In genomic region chr16:30008451-30009357, GRCm38 (mm10) we compare ENCODE assay signal across 8 mouse cellular contexts. TPM values are rescaled to one million over a fixed set of nuclear protein-coding genes. Genes with fewer than 3 reads are reported as not detected.
DNase-seq lines count a peak whose midpoint lies in the region; ATAC-seq and TF ChIP-seq lines count a peak whose summit lies in the region.

No protein-coding gene starts in this region.

- DNase-seq in CH12.LX (ENCODE audit: extremely low read depth): no peak
- DNase-seq in heart, postnatal 14 days: peak; percentile 94 to 95
- DNase-seq in layer of hippocampus, adult 2 months (ENCODE audit: low spot score in 2 of 2): peak; percentile 67 to 76
- peak; percentile 97 for DNase-seq in lung, embryonic 14.5 days
- peak; percentile 74 for DNase-seq in ovary, postnatal 10 days (ENCODE audit: low spot score)
- DNase-seq in thymus, postnatal 14 days: peak; percentile 75

- dilution Hi-C loops in CH12.LX (cut with MboI; ENCODE audit: extremely low pct_ligation_motif_present, extremely low pct_unique_long_range_greater_than_20kb, low sequenced_read_pairs): no loop called here

- 1% methylated on average over 56 of the region's 62 CpGs for WGBS in forebrain, embryonic 15.5 days
- under 1% methylated on average over 61 of the region's 62 CpGs for WGBS in lung, embryonic 14.5 days

- peaks cover 14 to 22% of the 10 kb centered on the region in 2 experiments for H3K4me1 ChIP-seq in CH12.LX (ENCODE audit: control insufficient read depth in 1 of 2, insufficient read depth in 2 of 2)
- peaks cover 17% of the 10 kb centered on the region for H3K4me1 ChIP-seq in forebrain, embryonic 15.5 days
- peaks cover 15% of the 10 kb centered on the region for H3K4me1 ChIP-seq in lung, embryonic 14.5 days (ENCODE audit: insufficient read depth)

- H3K4me2 ChIP-seq in CH12.LX (ENCODE audit: insufficient read depth, low read depth, poor library complexity, severe bottlenecking): peak overlapping the region; percentile 89
- peak overlapping the region; percentile 92 for H3K4me2 ChIP-seq in forebrain, embryonic 15.5 days (replicated peaks)
- H3K4me2 ChIP-seq in lung, embryonic 14.5 days: peak overlapping the region; percentile 92

- H3K9ac ChIP-seq in CH12.LX (ENCODE audit: insufficient read depth, low read depth): peak overlapping the region; percentile 59
- peak overlapping the region; percentile 45 for H3K9ac ChIP-seq in forebrain, embryonic 15.5 days (replicated peaks)
- H3K9ac ChIP-seq in lung, embryonic 14.5 days: peak overlapping the region; percentile 59

- H3K36me3 ChIP-seq in CH12.LX (replicated peaks in 1 of 2; ENCODE audit: control insufficient read depth in 1 of 2, insufficient read depth in 1 of 2, low read length in 1 of 2): no peaks in the 10 kb centered on the region
- H3K36me3 ChIP-seq in forebrain, embryonic 15.5 days: no peaks in the 10 kb centered on the region
- H3K36me3 ChIP-seq in lung, embryonic 14.5 days (ENCODE audit: insufficient read depth): no peaks in the 10 kb centered on the region

- H3K27me3 ChIP-seq in CH12.LX (replicated peaks): peaks cover 65% of the 10 kb centered on the region
- no peaks in the 10 kb centered on the region for H3K27me3 ChIP-seq in forebrain, embryonic 15.5 days
- no peaks in the 10 kb centered on the region for H3K27me3 ChIP-seq in lung, embryonic 14.5 days (ENCODE audit: insufficient read depth, low read length)

- H3K79me2 ChIP-seq in CH12.LX (replicated peaks; ENCODE audit: control insufficient read depth, extremely low read depth, insufficient read depth, poor library complexity, severe bottlenecking): no peaks in the 10 kb centered on the region

- no peak for TF ChIP-seq EP300 in CH12.LX (IDR thresholded peaks at IDR 0.05; ENCODE audit: low read length)

- peak; percentile 71 for ATAC-seq in cerebellum, adult (ENCODE audit: insufficient number of reproducible peaks, low FRiP score, low TSS enrichment)
- ATAC-seq in forebrain, embryonic 15.5 days (replicated peaks): peak; percentile 97
- ATAC-seq in lung, embryonic 14.5 days (ENCODE audit: insufficient read depth): peak; percentile 96

- intact Hi-C loops in heart, postnatal 14 days (cut with DNase I): loop anchor here (1.0 to 5.0 kb wide), 6 partner anchors 57 to 274 kb away; no protein-coding TSS in a partner anchor

- no peak for TF ChIP-seq RAD21 in CH12.LX (IDR thresholded peaks at IDR 0.05; ENCODE audit: low read depth, low read length)

- H3K4me3 ChIP-seq in CH12.LX (replicated peaks in 1 of 3; ENCODE audit: low read depth in 2 of 3, low read length in 2 of 3, poor library complexity in 1 of 3): peak overlapping the region; percentile 42 to 68 (median 52)
- peak overlapping the region; percentile 45 for H3K4me3 ChIP-seq in forebrain, embryonic 15.5 days
- peak overlapping the region; percentile 60 for H3K4me3 ChIP-seq in layer of hippocampus, adult 2 months
- H3K4me3 ChIP-seq in lung, embryonic 14.5 days (ENCODE audit: low read depth, low read length): peak overlapping the region; percentile 43

- peak; percentile 40; the same call in 1 of the 2 replicates for TF ChIP-seq POLR2A in CH12.LX (IDR thresholded peaks at IDR 0.05; ENCODE audit: low read depth, low read length)

- H3K9me3 ChIP-seq in CH12.LX (replicated peaks; ENCODE audit: low read length): peaks cover 20% of the 10 kb centered on the region
- H3K9me3 ChIP-seq in forebrain, embryonic 15.5 days: no peaks in the 10 kb centered on the region
- H3K9me3 ChIP-seq in lung, embryonic 14.5 days (ENCODE audit: low read depth, low read length): no peaks in the 10 kb centered on the region

- no peak; a peak in 1 of 4 replicates for TF ChIP-seq CTCF in CH12.LX (conservative IDR thresholded peaks at IDR 0.05 in 1 of 2, IDR thresholded peaks at IDR 0.05 in 1 of 2; ENCODE audit: low read depth in 2 of 2, low read length in 2 of 2)
- TF ChIP-seq CTCF in layer of hippocampus, adult 2 months (conservative IDR thresholded peaks at IDR 0.05): peak; percentile 74
- peak; percentile 69 for TF ChIP-seq CTCF in lung, embryonic 14.5 days (IDR thresholded peaks at IDR 0.05; ENCODE audit: low read depth)

- in situ Hi-C loops in CH12.LX (cut with MboI; ENCODE audit: low pct_ligation_motif_present, low pct_unique_long_range_greater_than_20kb, low sequenced_read_pairs): no loop called here

- peak overlapping the region; percentile 21 for H3K27ac ChIP-seq in CH12.LX (ENCODE audit: insufficient read depth, low read depth)
- peak overlapping the region; percentile 54 for H3K27ac ChIP-seq in forebrain, embryonic 15.5 days (replicated peaks)
- peak overlapping the region; percentile 91 for H3K27ac ChIP-seq in layer of hippocampus, adult 2 months
- H3K27ac ChIP-seq in lung, embryonic 14.5 days (ENCODE audit: low read depth): peak overlapping the region; percentile 95

TF ChIP-seq in CH12.LX, 34 proteins besides CTCF, POLR2A, EP300 and RAD21:
- TF ChIP-seq CHD2 (IDR thresholded peaks at IDR 0.05; ENCODE audit: low read length) (peak; percentile 65), USF1 (IDR thresholded peaks at IDR 0.05; ENCODE audit: low read depth, low read length) (peak; percentile 5; the same call in 1 of the 2 replicates), POLR2AphosphoS2 (IDR thresholded peaks at IDR 0.05; ENCODE audit: low read depth, low read length) (no peak), ELF1 (IDR thresholded peaks at IDR 0.05; ENCODE audit: low read depth, low read length) (peak; percentile 38; the same call in 1 of the 2 replicates), MXI1 (IDR thresholded peaks at IDR 0.05; ENCODE audit: low read depth, low read length) (peak; percentile 76), BHLHE40 (IDR thresholded peaks at IDR 0.05; ENCODE audit: low read depth, low read length) (peak; percentile 20), NELFE (IDR thresholded peaks at IDR 0.05; ENCODE audit: low read depth, low read length) (peak; percentile 41; the same call in 1 of the 2 replicates), MAX (IDR thresholded peaks at IDR 0.05; ENCODE audit: low read length) (peak; percentile 12; the same call in 1 of the 2 replicates), GABPA (IDR thresholded peaks at IDR 0.05; ENCODE audit: insufficient replicate concordance, low read depth, low read length) (no peak), MAZ (IDR thresholded peaks at IDR 0.05; ENCODE audit: low read depth, low read length) (peak; percentile 49; the same call in 1 of the 2 replicates)
TF ChIP-seq in CH12.LX: peak in this region for 8.

RNA-seq across cellular contexts. Expression of gene Hes1, which starts 55.5 kb away (rescaled TPM):
- total RNA-seq in CH12.LX (2012; rRNA removed) (3.4 and 3.6 TPM in 2 replicates), CH12.LX (2014; rRNA removed) (1.4 and 2.4 TPM in 2 replicates)
- polyA plus RNA-seq in CH12.LX (2012; ENCODE audit: insufficient read length, low read depth): 0.53 and 1.6 TPM in 2 replicates
- polyA plus RNA-seq in forebrain, embryonic 15.5 days (2015; fragmentation: Nextera tagmentation; extraction: Ambion mirVana): 16.4 and 18.8 TPM in 2 replicates
- total RNA-seq in heart, postnatal 14 days (2021): 10 to 100 TPM; 28.9 to 30.9 TPM
- total RNA-seq in layer of hippocampus, adult 2 months (2021): 10 to 100 TPM; 23.3 to 32.7 TPM
- 52.9 and 54.0 TPM in 2 replicates for polyA plus RNA-seq in lung, embryonic 14.5 days (2014; fragmentation: Nextera tagmentation; extraction: Ambion mirVana)

Comparison
In these comparisons a context has a peak if more than half of its experiments do, and no peak if none do; other contexts are left out.
1. H3K27ac ChIP-seq: peak in every context shown above with its lines; median percentile 95 in lung, embryonic 14.5 days; 91 in layer of hippocampus, adult 2 months; 54 in forebrain, embryonic 15.5 days; 21 in CH12.LX.
2. CTCF ChIP-seq: peak in layer of hippocampus, adult 2 months (single experiment) and lung, embryonic 14.5 days (single experiment); none in CH12.LX (0 of 2).
3. RNA of gene Hes1, which starts 55.5 kb away (total RNA-seq): 23.3 to 32.7 TPM in layer of hippocampus, adult 2 months and 28.9 to 30.9 TPM in heart, postnatal 14 days; 1.4 to 3.6 TPM in CH12.LX; every median in the first group is over 4 times any median in the second.
4. Peak in every context shown above with its lines, with median percentiles within 50 percentile points of each other: H3K4me2 ChIP-seq, H3K4me3 ChIP-seq, H3K9ac ChIP-seq and ATAC-seq.